Mouse (Mus musculus): ENCODE data around the gene Zswim5.

DNA sequence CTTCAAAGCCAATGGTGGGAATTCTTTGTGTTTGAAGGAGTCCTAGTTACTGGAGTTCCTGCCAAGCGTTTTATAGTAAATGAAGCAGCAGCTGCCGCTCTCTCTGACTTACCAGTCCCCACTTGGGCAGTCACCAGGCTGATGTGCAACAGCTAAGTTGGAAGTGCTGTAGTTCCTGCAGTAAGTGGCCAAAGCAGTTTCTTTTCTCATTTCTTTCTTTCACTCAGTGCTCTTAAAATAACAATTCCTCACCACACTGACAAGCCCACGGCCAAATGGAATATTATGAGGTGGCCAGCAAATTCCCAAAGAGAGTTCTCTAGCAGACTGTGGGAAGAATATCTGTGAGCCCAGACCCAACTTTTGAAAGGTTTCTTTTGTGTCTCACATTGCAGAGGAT, 129.9 kb downstream of the Zswim5 start:
- no peak for TF ChIP-seq POLR2A (IDR thresholded peaks at IDR 0.05; ENCODE audit: control insufficient read depth, low read depth, low read length)
- TF ChIP-seq CTCF (IDR thresholded peaks at IDR 0.05; ENCODE audit: control insufficient read depth, insufficient read depth, insufficient replicate concordance, low read depth, low read length): no peak
